Mouse (Mus musculus): Measurements from ENCODE around the gene Zfp941. TPM values are rescaled to one million over a fixed set of nuclear protein-coding genes. Genes with fewer than 3 reads are reported as not detected.
"Not testable (repeated sequence)": the region's sequence is repeated elsewhere in the genome, so short reads cannot be mapped to it uniquely, and the experiment has no call there.

The Zfp941 gene
- polyA plus RNA-seq, 2 experiments from 2014 or later = 0.20 to 0.46 TPM

- no peak for ATAC-seq
Observed at GRCm38 (mm10) chr7:140765888-140766739, 55.9 kb downstream of the Zfp941 start.

DNA sequence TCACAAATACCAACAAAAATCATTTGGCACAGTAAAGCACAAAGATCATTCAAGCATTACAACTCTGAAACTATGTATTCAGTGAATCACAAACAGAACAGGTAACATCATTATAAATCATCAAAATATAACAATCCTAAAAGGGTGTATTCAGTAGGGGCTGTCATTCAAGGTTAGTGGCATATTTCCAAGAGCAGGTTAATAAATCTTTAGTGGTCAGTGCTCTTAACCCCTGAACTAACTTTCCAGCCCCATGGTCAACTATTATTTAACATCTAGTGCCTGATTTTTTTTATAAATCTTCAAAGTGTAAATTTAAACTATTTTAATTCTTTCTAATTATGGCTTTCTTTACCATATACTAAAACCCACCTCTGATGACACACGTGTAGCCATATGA, 56.6 kb downstream of the Zfp941 start:
- ATAC-seq = not testable (repeated sequence)

DNA sequence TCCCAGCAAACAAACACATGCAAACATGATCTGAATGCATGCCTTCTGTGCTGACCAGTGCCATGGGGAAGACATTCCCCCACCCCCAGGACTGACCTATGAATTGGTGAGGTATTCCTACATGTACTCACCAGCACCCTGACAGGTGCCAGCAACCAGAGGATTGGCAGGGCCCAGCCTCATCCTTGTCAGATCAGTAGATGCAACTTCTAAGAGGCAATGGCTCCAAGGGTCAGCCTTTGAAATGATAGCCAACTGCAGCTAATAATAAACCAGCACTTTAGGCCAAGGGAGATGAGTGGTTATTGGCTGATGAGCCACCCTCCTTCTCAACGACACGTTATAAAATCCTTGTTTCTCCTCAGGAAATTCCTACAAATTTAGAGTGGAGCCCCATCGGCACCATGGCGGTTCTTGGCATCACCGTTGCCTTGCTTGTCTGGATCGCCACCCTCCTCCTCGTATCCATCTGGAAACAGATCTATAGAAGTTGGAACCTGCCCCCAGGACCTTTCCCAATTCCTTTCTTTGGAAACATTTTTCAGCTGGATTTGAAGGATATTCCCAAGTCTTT, 58.4 kb downstream of the Zfp941 start, which contains the start of gene Cyp2e1:
Gene Cyp2e1 (plus strand): TSS at position 293 of the 574 bp plus-strand sequence.
- ATAC-seq = no peak

DNA sequence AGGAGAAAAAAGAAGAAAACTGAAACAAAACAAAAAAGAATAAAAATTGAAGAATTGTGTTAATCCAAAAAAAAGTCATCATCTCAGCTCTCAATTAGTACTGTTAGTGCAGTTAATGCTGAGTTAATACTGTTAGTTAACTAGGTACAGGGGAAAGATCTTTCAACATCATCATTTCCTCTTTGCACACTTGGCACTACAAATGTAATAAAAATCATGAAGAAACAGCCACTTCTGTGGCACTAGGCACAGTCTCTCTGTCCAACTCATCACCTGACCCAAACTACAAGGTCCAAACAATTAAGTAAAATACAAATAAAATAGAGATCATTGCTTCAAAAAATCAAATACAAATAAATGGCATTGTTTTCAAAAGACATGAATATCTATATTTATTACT, 61.3 kb downstream of the Zfp941 start:
- ATAC-seq = no peak

Other genes with a start within 250 kb of the Zfp941 start
- gene Olfr46, start 220.9 kb downstream of the Zfp941 start, polyA plus RNA-seq (2017; shearing (Covaris generic)) = not detected
- gene Olfr61, start 193.2 kb downstream of the Zfp941 start, polyA plus RNA-seq (2017; shearing (Covaris generic)) = not detected
- gene Olfr53, start 175.7 kb downstream of the Zfp941 start, polyA plus RNA-seq (2017; shearing (Covaris generic)) = not detected
- gene Olfr539, start 162.2 kb downstream of the Zfp941 start, polyA plus RNA-seq (2017; shearing (Covaris generic)) = under 1 TPM in 1 of 2 experiments, not detected in 1; 0.06 TPM
- gene Olfr45, start 140.2 kb downstream of the Zfp941 start, polyA plus RNA-seq (2017; shearing (Covaris generic)) = not detected
- gene Olfr541, start 124.9 kb downstream of the Zfp941 start, polyA plus RNA-seq (2017; shearing (Covaris generic)) = not detected
- gene Cyp2e1, start 58.4 kb downstream of the Zfp941 start, polyA plus RNA-seq (2017; shearing (Covaris generic)) = under 1 TPM in 1 of 2 experiments, not detected in 1; 0.28 TPM
- under 1 TPM in 1 of 2 experiments, not detected in 1; 0.51 TPM for gene Syce1, start 34.3 kb downstream of the Zfp941 start, polyA plus RNA-seq (2017; shearing (Covaris generic))
- gene Urah, start 12.8 kb upstream of the Zfp941 start, polyA plus RNA-seq (2017; shearing (Covaris generic)) = not detected
- gene Scgb1c1, start 23.4 kb upstream of the Zfp941 start, polyA plus RNA-seq (2017; shearing (Covaris generic)) = not detected
- not detected for gene Odf3, start 25.6 kb upstream of the Zfp941 start, polyA plus RNA-seq (2017; shearing (Covaris generic))
- gene Gm45785, start 34.2 kb upstream of the Zfp941 start, polyA plus RNA-seq (2017; shearing (Covaris generic)) = not detected
- 10 to 100 TPM; 61.4 to 67.7 TPM for gene Ric8a, start 34.8 kb upstream of the Zfp941 start, polyA plus RNA-seq (2017; shearing (Covaris generic))
- gene Bet1l, start 35.4 kb upstream of the Zfp941 start, polyA plus RNA-seq (2017; shearing (Covaris generic)) = 10 to 100 TPM; 42.8 to 60.4 TPM
- gene Psmd13, start 59.8 kb upstream of the Zfp941 start, polyA plus RNA-seq (2017; shearing (Covaris generic)) = 100 to 1,000 TPM in 1 of 2 experiments, 10 to 100 TPM in 1; 94.9 to 150 TPM
- gene Sirt3, start 60.1 kb upstream of the Zfp941 start, polyA plus RNA-seq (2017; shearing (Covaris generic)) = 10 to 100 TPM in 1 of 2 experiments, 1 to 10 TPM in 1; 9.4 to 12.6 TPM
- gene Cox8b, start 78.3 kb upstream of the Zfp941 start, polyA plus RNA-seq (2017; shearing (Covaris generic)) = not detected
- not detected for gene Nlrp6, start 98.7 kb upstream of the Zfp941 start, polyA plus RNA-seq (2017; shearing (Covaris generic))
- gene Pgghg, start 119.2 kb upstream of the Zfp941 start, polyA plus RNA-seq (2017; shearing (Covaris generic)) = 10 to 100 TPM; 15.1 to 30.9 TPM
- gene Ifitm5, start 128.1 kb upstream of the Zfp941 start, polyA plus RNA-seq (2017; shearing (Covaris generic)) = not detected
- gene Gm45717, start 133.8 kb upstream of the Zfp941 start, polyA plus RNA-seq (2017; shearing (Covaris generic)) = under 1 TPM in 1 of 2 experiments, not detected in 1; 0.82 TPM
- 10 to 100 TPM; 39.6 to 46.5 TPM for gene Ifitm2, start 133.8 kb upstream of the Zfp941 start, polyA plus RNA-seq (2017; shearing (Covaris generic))
- not detected for gene Ifitm1, start 145.0 kb upstream of the Zfp941 start, polyA plus RNA-seq (2017; shearing (Covaris generic))
- 1 to 10 TPM; 2.9 to 4.4 TPM for gene Ifitm3, start 188.6 kb upstream of the Zfp941 start, polyA plus RNA-seq (2017; shearing (Covaris generic))
- not detected for gene Ifitm6, start 195.7 kb upstream of the Zfp941 start, polyA plus RNA-seq (2017; shearing (Covaris generic))
- gene Gm17387, start 207.0 kb upstream of the Zfp941 start, polyA plus RNA-seq (2017; shearing (Covaris generic)) = not detected
- gene B4galnt4, start 238.9 kb upstream of the Zfp941 start, polyA plus RNA-seq (2017; shearing (Covaris generic)) = 1 to 10 TPM; 6.6 to 7.8 TPM